In genomic region chr2:146228435-146228834, GRCm38 (mm10) we compare ENCODE assay signal across 22 mouse cellular contexts. TPM values are rescaled to one million over a fixed set of nuclear protein-coding genes. Genes with fewer than 3 reads are reported as not detected.
"Had no signal": no experiment of that assay in that cellular context is flagged by ENCODE, and none has a peak within 500 bp of the region (broad histone marks: within the 10 kb centered on the region; RNA-seq: fewer than 3 reads in every experiment).

No protein-coding gene starts in this region.

- H3K4me2 ChIP-seq: lung, embryonic 14.5 days; midbrain, embryonic 13.5 days; midbrain, embryonic 15.5 days; neural tube, embryonic 13.5 days; neural tube, embryonic 15.5 days; stomach, embryonic 15.5 days had no signal

- H3K4me3 ChIP-seq: midbrain, embryonic 10.5 days; midbrain, embryonic 13.5 days; midbrain, embryonic 15.5 days; myocyte; neural tube, embryonic 13.5 days; neural tube, embryonic 15.5 days; stomach, embryonic 15.5 days had no signal

- DNase-seq: lung, adult 18-20 months; lung, embryonic 14.5 days; lung, postnatal 10 days; lung, postnatal 4 days; right cerebral cortex, adult 18-20 months; right cerebral cortex, postnatal 25 days; right cerebral cortex, postnatal 4 days; spleen, adult 18-20 months; thymus, adult 2 months; thymus, postnatal 25 days; thymus, postnatal 4 days had no signal

- H3K9me3 ChIP-seq: midbrain, embryonic 10.5 days; midbrain, embryonic 13.5 days; midbrain, embryonic 15.5 days; neural tube, embryonic 15.5 days; stomach, embryonic 15.5 days had no signal

- H3K36me3 ChIP-seq: midbrain, embryonic 10.5 days; midbrain, embryonic 13.5 days; midbrain, embryonic 15.5 days; neural tube, embryonic 13.5 days; neural tube, embryonic 15.5 days; stomach, embryonic 15.5 days had no signal

- H3K9ac ChIP-seq: lung, embryonic 14.5 days; midbrain, embryonic 13.5 days; midbrain, embryonic 15.5 days; neural tube, embryonic 13.5 days; neural tube, embryonic 15.5 days; stomach, embryonic 15.5 days had no signal

- H3K27ac ChIP-seq: midbrain, embryonic 10.5 days; midbrain, embryonic 13.5 days; midbrain, embryonic 15.5 days; neural tube, embryonic 13.5 days; neural tube, embryonic 15.5 days; stomach, embryonic 15.5 days; stomach, postnatal 0 days had no signal

- H3K27me3 ChIP-seq: midbrain, embryonic 15.5 days had no signal

- ATAC-seq: midbrain, embryonic 13.5 days; midbrain, embryonic 15.5 days had no signal

RNA-seq across cellular contexts. Expression of gene Insm1, which starts 6.7 kb away (rescaled TPM):
- polyA plus RNA-seq: liver, embryonic 16.5 days; lung, embryonic 16.5 days; myocyte; testis, adult 2 months had no signal
